Mouse (Mus musculus) brain, embryonic 14.5 days (tissue): ENCODE measurements at regions not wholly inside any gene's neighbourhood (a gene's known extent, or its start where the extent isn't known, plus 50 kb on each side); places are given as distances from the start of the nearest gene placed in this dataset.

ENCODE experiments used
- CTCF ChIP-seq: fragments of 200-500 bp; IDR thresholded peaks from 2 replicates; pipeline ENCODE4 v1.5.1; 2012; ENCODE audit warnings: inconsistent platforms, mild to moderate bottlenecking, moderate library complexity, borderline replicate concordance; ENCODE audit not compliant: insufficient read depth, insufficient read length; ENCODE audit errors: extremely low read depth
- POLR2A ChIP-seq: fragments of 200-500 bp; IDR thresholded peaks from 2 replicates; pipeline ENCODE4 v1.6.1; 2012; ENCODE audit warnings: mild to moderate bottlenecking, inconsistent platforms, borderline replicate concordance; ENCODE audit not compliant: poor library complexity, insufficient read depth, insufficient read length, severe bottlenecking; ENCODE audit errors: extremely low read depth

GRCm38 (mm10) chr16:50010074-50010473, 209.7 kb downstream of the Cd47 start:
- TF ChIP-seq POLR2A (no peak), CTCF (no peak)
